Mouse (Mus musculus) gastrocnemius, postnatal 14 days (tissue): ENCODE results near the gene Olfr615. TPM values are rescaled to one million over a fixed set of nuclear protein-coding genes. Genes with fewer than 3 reads are reported as not detected.
"Not testable (repeated sequence)": the region's sequence is repeated elsewhere in the genome, so short reads cannot be mapped to it uniquely, and the experiment has no call there.

Experiments used
- DNase-seq: peaks from one replicate; pipeline ENCODE4 v3.0.0; 2021; ENCODE audit warnings: mixed read lengths
- intact Hi-C: fragments of 180-260 bp; cut with DNase I; formaldehyde crosslinking; loops from one replicate; pipeline ENCODE4 v1.15.1; 2025; ENCODE audit warnings: low total_unique reads
- long read RNA-seq, 2 experiments: library from polyadenylated mRNA; stranded (forward); transcript quantifications; one replicate each; pipeline ENCODE4 v2.0.0; 2021
- microRNA-seq, 2 experiments: library from miRNA; unstranded; fragments of <30 nt; microRNA quantifications; one replicate each; pipeline ENCODE4 v1.2.0; 2021
- total RNA-seq, 2 experiments: library from RNA; stranded (reverse); gene quantifications; 2 replicates each; pipeline ENCODE4 v1.2.3; 2021

The Olfr615 gene
- not detected for total RNA-seq
- long read RNA-seq, experiment 1: 0 reads
- long read RNA-seq, experiment 2: 0 reads

GRCm38 (mm10) chr7:103555779-103556178 lies at the start of gene Olfr615:
Olfr615 (plus strand) TSS chr7:103556079.
- intact Hi-C loops: loop anchor here (10.0 kb wide), 1 partner anchor 659 kb away; the partner anchor contains the start of gene Trim6

DNA sequence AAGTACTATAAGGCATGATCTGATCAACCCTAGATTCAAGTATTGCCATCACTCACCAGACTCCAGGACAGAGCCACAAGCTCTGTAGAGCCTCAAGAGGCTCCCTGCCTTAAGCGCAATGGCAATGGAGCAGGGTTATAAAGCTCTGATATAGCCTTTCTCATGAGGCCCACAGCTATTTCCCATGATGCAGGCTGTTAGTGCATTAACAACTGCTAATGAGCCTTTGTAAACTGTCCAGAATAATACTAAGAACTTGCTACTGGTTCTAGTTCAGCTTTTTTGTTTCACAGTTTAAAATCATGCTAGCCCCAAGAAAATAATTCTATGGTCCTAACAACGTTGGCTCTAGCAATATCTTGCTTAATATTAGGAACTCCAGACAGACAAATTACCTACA lies 43.9 kb upstream of the Olfr615 start, which contains the start of gene Olfr610:
TSS of gene Olfr610 (minus strand) at position 101 of the 400 bp plus-strand sequence.
- intact Hi-C loops: no loop called here
- no peak for DNase-seq

More at GRCm38 (mm10) chr7:103555779-103556178, at the start of gene Olfr615:
- DNase-seq: no peak

- intact Hi-C loops, DNase-seq: not testable (repeated sequence)
These were observed 35.1 kb upstream of the Olfr615 start, which contains the start of gene Olfr611 for GRCm38 (mm10) chr7:103520746-103521145. Olfr611 (minus strand) TSS chr7:103520846.

DNA sequence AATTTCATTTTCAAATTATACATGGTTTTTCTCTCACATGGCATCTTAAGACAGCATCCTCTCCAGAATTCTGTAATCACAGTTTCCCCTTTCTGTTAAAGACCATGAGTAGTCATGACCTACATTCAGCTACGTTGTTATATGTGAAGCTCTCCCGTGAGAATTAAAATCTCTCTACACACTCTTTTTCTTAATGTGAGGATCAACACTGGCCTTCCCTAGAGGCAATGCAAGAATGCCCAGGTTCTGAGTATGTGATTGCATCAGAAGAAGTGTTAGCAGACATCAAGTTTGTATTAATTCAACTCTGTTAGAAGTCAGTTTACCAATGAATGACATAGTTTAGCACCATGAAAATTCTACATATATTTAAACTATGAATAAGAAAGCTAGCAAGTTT lies 13.3 kb upstream of the Olfr615 start, which contains the start of gene Olfr612:
TSS of gene Olfr612 (minus strand) at position 101 of the 400 bp plus-strand sequence.
- DNase-seq, intact Hi-C loops: not testable (repeated sequence)

DNA sequence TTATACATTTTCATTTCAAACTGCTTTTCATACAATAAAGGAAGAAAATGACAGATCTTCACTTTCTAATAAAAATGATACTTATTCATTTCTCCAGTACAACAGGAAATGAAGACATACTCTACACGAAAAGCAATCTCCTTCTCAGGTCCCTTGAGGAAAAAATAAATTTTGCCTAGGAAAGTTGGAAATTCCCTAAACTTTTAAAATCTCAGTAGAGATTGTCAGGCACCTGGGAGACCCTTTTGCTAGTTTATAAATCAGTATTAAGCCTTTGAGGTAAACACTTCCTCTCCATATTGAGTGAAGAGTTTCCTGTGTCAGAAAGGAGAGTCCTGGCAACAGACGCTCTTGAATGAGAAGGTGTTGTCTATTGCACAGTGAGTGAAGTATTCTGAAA lies 8.1 kb upstream of the Olfr615 start, which contains the start of gene Olfr613:
TSS of gene Olfr613 (plus strand) at position 301 of the 400 bp plus-strand sequence.
- intact Hi-C loops: no loop called here
- no peak for DNase-seq

GRCm38 (mm10) chr7:103569043-103569442 lies 13.2 kb downstream of the Olfr615 start, which contains the start of gene Olfr616:
Olfr616 (minus strand) TSS chr7:103569143.
- intact Hi-C loops: no loop called here
- DNase-seq: no peak

GRCm38 (mm10) chr7:103572761-103573160 lies 16.9 kb downstream of the Olfr615 start, which contains the start of gene Olfr617:
Olfr617 (plus strand) TSS chr7:103573061.
- intact Hi-C loops: no loop called here
- DNase-seq: no peak

DNA sequence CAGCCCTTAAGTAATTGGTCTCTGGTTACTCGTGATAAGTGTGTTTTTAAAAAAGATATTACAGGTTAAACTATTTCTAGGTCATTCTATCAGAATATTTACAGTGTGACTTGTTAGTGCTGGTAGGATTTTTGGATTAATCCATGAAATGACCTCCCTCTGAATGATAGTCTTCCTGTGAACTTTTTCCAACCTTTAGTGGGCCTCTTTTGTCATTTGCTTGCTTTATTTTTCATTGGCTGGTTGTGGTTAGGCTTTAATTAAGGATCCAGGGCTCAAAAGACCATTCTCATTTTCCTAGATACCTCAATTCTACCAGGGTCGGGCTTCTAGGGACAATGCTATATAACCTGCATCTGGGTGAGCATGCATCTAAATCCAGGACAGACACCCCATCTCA lies 33.9 kb downstream of the Olfr615 start, which contains the start of gene Olfr618:
TSS of gene Olfr618 (plus strand) at position 301 of the 400 bp plus-strand sequence.
- DNase-seq: no peak
- intact Hi-C loops: no loop called here

DNA sequence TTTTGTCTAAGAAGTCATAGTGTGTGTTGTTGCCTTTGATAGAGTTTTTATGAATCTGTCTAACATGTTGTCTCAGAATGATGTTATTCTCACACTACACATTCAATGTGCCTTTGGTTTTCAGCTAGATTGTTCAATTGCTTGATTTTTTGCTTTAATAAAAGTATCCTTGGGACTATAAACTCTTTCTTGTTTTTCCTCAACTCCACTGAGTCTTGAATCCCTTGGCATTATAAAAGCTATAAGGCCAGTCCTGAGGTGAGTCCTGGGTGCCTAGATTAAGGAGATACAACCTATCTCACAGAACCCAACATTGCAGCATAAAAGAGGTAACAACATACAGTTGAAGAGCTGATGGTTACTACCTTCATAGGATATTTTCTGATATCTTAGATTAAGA lies 44.4 kb downstream of the Olfr615 start, which contains the start of gene Olfr619:
TSS of gene Olfr619 (plus strand) at position 301 of the 400 bp plus-strand sequence.
- intact Hi-C loops: no loop called here
- no peak for DNase-seq

GRCm38 (mm10) chr7:103607425-103607824 lies 51.5 kb downstream of the Olfr615 start:
- no peak for DNase-seq
- intact Hi-C loops: no loop called here

DNA sequence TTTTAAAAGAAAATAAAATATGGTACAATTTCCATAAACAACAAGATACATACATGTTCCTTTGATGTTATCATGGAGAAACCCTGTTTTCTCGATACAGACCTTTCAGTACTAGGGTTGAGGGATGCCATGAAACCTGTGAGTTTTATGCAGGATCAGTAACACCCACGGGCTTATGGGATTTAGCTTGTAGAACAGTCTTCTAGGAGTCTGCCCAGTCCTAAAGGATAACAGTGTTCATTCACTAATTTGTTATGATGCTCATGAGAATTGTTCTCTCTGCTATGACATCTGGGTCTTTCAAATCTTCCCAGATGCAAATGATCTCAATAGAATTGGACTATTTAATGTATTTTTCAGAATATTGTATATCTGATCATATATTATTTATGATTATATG lies 56.6 kb downstream of the Olfr615 start, which contains the start of gene Olfr620:
TSS of gene Olfr620 (minus strand) at position 101 of the 400 bp plus-strand sequence.
- intact Hi-C loops: no loop called here
- DNase-seq: no peak

Small RNA genes within 50 kb of the gene (microRNA-seq; reads per million reads assigned to microRNA genes)
- gene Gm26506: 0 reads per million in 2 experiments

Other genes with a start within 250 kb of the Olfr615 start
- not detected for gene Olfr597, start 239.8 kb upstream of the Olfr615 start, total RNA-seq
- not detected for gene Olfr598, start 232.5 kb upstream of the Olfr615 start, total RNA-seq
- not detected for gene Olfr599, start 220.2 kb upstream of the Olfr615 start, total RNA-seq
- gene Olfr600, start 206.4 kb upstream of the Olfr615 start, total RNA-seq: not detected
- not detected for gene Olfr601, start 193.4 kb upstream of the Olfr615 start, total RNA-seq
- not detected for gene Olfr603, start 169.9 kb upstream of the Olfr615 start, total RNA-seq
- gene Usp17lc, start 141.0 kb upstream of the Olfr615 start, total RNA-seq: not detected
- not detected for gene Olfr605, start 110.6 kb upstream of the Olfr615 start, total RNA-seq
- gene Olfr606, start 107.0 kb upstream of the Olfr615 start, total RNA-seq: not detected
- gene Olfr607, start 91.9 kb upstream of the Olfr615 start, total RNA-seq: not detected
- not detected for gene Olfr608, start 86.2 kb upstream of the Olfr615 start, total RNA-seq
- gene Olfr609, start 58.0 kb upstream of the Olfr615 start, total RNA-seq: not detected
- not detected for gene Olfr610, start 44.0 kb upstream of the Olfr615 start, total RNA-seq
- not detected for gene Olfr611, start 35.2 kb upstream of the Olfr615 start, total RNA-seq
- not detected for gene Olfr612, start 13.4 kb upstream of the Olfr615 start, total RNA-seq
- not detected for gene Olfr613, start 8.0 kb upstream of the Olfr615 start, total RNA-seq
- not detected for gene Olfr616, start 13.1 kb downstream of the Olfr615 start, total RNA-seq
- gene Olfr617, start 17.0 kb downstream of the Olfr615 start, total RNA-seq: not detected
- gene Olfr618, start 34.0 kb downstream of the Olfr615 start, total RNA-seq: not detected
- not detected for gene Olfr619, start 44.5 kb downstream of the Olfr615 start, total RNA-seq
- not detected for gene Olfr620, start 56.5 kb downstream of the Olfr615 start, total RNA-seq
- gene Olfr622, start 86.6 kb downstream of the Olfr615 start, total RNA-seq: not detected
- not detected for gene Olfr623, start 107.6 kb downstream of the Olfr615 start, total RNA-seq
- gene Olfr624, start 115.1 kb downstream of the Olfr615 start, total RNA-seq: not detected
- not detected for gene Olfr625-ps1, start 126.6 kb downstream of the Olfr615 start, total RNA-seq
- not detected for gene Olfr243, start 158.6 kb downstream of the Olfr615 start, total RNA-seq
- gene Olfr628, start 174.3 kb downstream of the Olfr615 start, total RNA-seq: not detected
- gene Olfr629, start 188.9 kb downstream of the Olfr615 start, total RNA-seq: not detected
- not detected for gene Olfr630, start 201.3 kb downstream of the Olfr615 start, total RNA-seq
- gene Olfr69, start 215.5 kb downstream of the Olfr615 start, total RNA-seq: not detected
- not detected for gene Olfr68, start 223.6 kb downstream of the Olfr615 start, total RNA-seq
- not detected for gene Olfr67, start 235.7 kb downstream of the Olfr615 start, total RNA-seq